Mouse (Mus musculus) MEL (cell line): ENCODE data around the gene Slc6a9. TPM values are rescaled to one million over a fixed set of nuclear protein-coding genes. Genes with fewer than 3 reads are reported as not detected.

Source experiments
- DNase-seq: peaks from one replicate; pipeline ENCODE4 v3.0.0; 2011; ENCODE audit warnings: low read depth, low spot score
- H3K27ac ChIP-seq: 2 replicates; pipeline ENCODE4 v1.5.1; 2012; ENCODE audit warnings: low read depth, mild to moderate bottlenecking, control low read depth, low read length, moderate library complexity; ENCODE audit not compliant: control insufficient read depth
- H3K27me3 ChIP-seq, 2 experiments: fragments of 150-350 bp in 1 of 2; sonication (generic) in 1 of 2; 2 replicates each; pipeline ENCODE4 v1.6.1; 2012; ENCODE audit warnings: low read length in 2 of 2, mild to moderate bottlenecking in 2 of 2, improper control_type of control experiment in 1 of 2, moderate library complexity in 1 of 2; ENCODE audit not compliant: insufficient read depth in 2 of 2, control insufficient read depth in 1 of 2
- H3K36me3 ChIP-seq, 2 experiments: 2 replicates each; pipeline ENCODE4 v1.6.1; 2012 to 2014; ENCODE audit warnings: low read length in 2 of 2, improper control_type of control experiment in 1 of 2, inconsistent platforms in 1 of 2, mild to moderate bottlenecking in 1 of 2; ENCODE audit not compliant: insufficient read depth in 2 of 2, control insufficient read depth in 1 of 2
- H3K4me1 ChIP-seq, 2 experiments: fragments of 150-350 bp in 1 of 2; sonication (generic) in 1 of 2; 2 replicates each; pipeline ENCODE4 v1.6.1; 2012; ENCODE audit warnings: low read length in 2 of 2, improper control_type of control experiment in 1 of 2, mild to moderate bottlenecking in 1 of 2; ENCODE audit not compliant: insufficient read depth in 2 of 2, control insufficient read depth in 1 of 2
- H3K4me3 ChIP-seq, 2 experiments: fragments of 150-350 bp in 1 of 2; sonication (generic) in 1 of 2; 2 replicates each; pipeline ENCODE4 v1.5.1; 2012; ENCODE audit warnings: low read depth in 2 of 2, low read length in 2 of 2, mild to moderate bottlenecking in 2 of 2, moderate library complexity in 2 of 2, control low read depth in 1 of 2, improper control_type of control experiment in 1 of 2; ENCODE audit not compliant: control insufficient read depth in 1 of 2, insufficient read depth in 1 of 2
- H3K79me2 ChIP-seq: 2 replicates; pipeline ENCODE4 v1.6.1; 2012; ENCODE audit warnings: mild to moderate bottlenecking, low read length, moderate library complexity; ENCODE audit not compliant: control insufficient read depth, poor library complexity, insufficient read depth
- H3K9ac ChIP-seq: 2 replicates; pipeline ENCODE4 v1.6.1; 2012; ENCODE audit warnings: low read depth, mild to moderate bottlenecking, control low read depth, low read length, moderate library complexity; ENCODE audit not compliant: control insufficient read depth, poor library complexity, severe bottlenecking
- H3K9me3 ChIP-seq: fragments of 150-350 bp; sonication (generic); replicated peaks from 2 replicates; pipeline ENCODE4 v1.6.1; 2012; ENCODE audit warnings: mild to moderate bottlenecking, low read length, improper control_type of control experiment, moderate library complexity; ENCODE audit not compliant: insufficient read depth
- BHLHE40 ChIP-seq: IDR thresholded peaks from 2 replicates; pipeline ENCODE4 v1.6.1; 2012; ENCODE audit warnings: low read depth, mild to moderate bottlenecking, inconsistent platforms, low read length, improper control_type of control experiment, borderline replicate concordance
- CHD1 ChIP-seq: IDR thresholded peaks from 2 replicates; pipeline ENCODE4 v1.6.1; 2012; ENCODE audit warnings: low read depth, mild to moderate bottlenecking, inconsistent platforms, low read length, improper control_type of control experiment
- EP300 ChIP-seq, 2 experiments: IDR thresholded peaks; 2 replicates each; pipeline ENCODE4 v1.6.1; 2011; ENCODE audit warnings: improper control_type of control experiment in 2 of 2, low read length in 2 of 2, low read depth in 1 of 2, mild to moderate bottlenecking in 1 of 2
- ETS1 ChIP-seq: IDR thresholded peaks from 2 replicates; pipeline ENCODE4 v1.6.1; 2012; ENCODE audit warnings: low read depth, mild to moderate bottlenecking, inconsistent platforms, low read length, improper control_type of control experiment, moderate library complexity
- GABPA ChIP-seq: IDR thresholded peaks from 2 replicates; pipeline ENCODE4 v1.6.1; 2012; ENCODE audit warnings: low read depth, mild to moderate bottlenecking, inconsistent platforms, low read length, improper control_type of control experiment, moderate library complexity
- GATA1 ChIP-seq: IDR thresholded peaks from 2 replicates; pipeline ENCODE4 v1.6.1; 2011; ENCODE audit warnings: low read depth, low read length, improper control_type of control experiment
- HCFC1 ChIP-seq: IDR thresholded peaks from 2 replicates; pipeline ENCODE4 v1.6.1; 2012; ENCODE audit warnings: low read depth, mild to moderate bottlenecking, inconsistent platforms, low read length, improper control_type of control experiment, moderate library complexity
- JUND ChIP-seq: IDR thresholded peaks from 2 replicates; pipeline ENCODE4 v1.6.1; 2011; ENCODE audit warnings: low read depth, mild to moderate bottlenecking, improper control_type of control experiment, low read length
- KAT2A ChIP-seq: conservative IDR thresholded peaks from 2 replicates; pipeline ENCODE4 v1.6.1; 2012; ENCODE audit warnings: low read depth, low read length, improper control_type of control experiment, inconsistent platforms
- MAFK ChIP-seq: IDR thresholded peaks from 2 replicates; pipeline ENCODE4 v1.6.1; 2011; ENCODE audit warnings: low read depth, mild to moderate bottlenecking, low read length, improper control_type of control experiment, borderline replicate concordance
- MAX ChIP-seq: IDR thresholded peaks from 2 replicates; pipeline ENCODE4 v1.6.1; 2011; ENCODE audit warnings: low read length, improper control_type of control experiment
- MAZ ChIP-seq: IDR thresholded peaks from 2 replicates; pipeline ENCODE4 v1.6.1; 2012; ENCODE audit warnings: low read depth, mild to moderate bottlenecking, inconsistent platforms, low read length, improper control_type of control experiment
- MXI1 ChIP-seq: IDR thresholded peaks from 2 replicates; pipeline ENCODE4 v1.6.1; 2011; ENCODE audit warnings: mild to moderate bottlenecking, low read depth, low read length, improper control_type of control experiment
- MYB ChIP-seq: IDR thresholded peaks from 2 replicates; pipeline ENCODE4 v1.6.1; 2011; ENCODE audit warnings: mild to moderate bottlenecking, low read depth, low read length, improper control_type of control experiment
- POLR2AphosphoS2 ChIP-seq: IDR thresholded peaks from 2 replicates; pipeline ENCODE4 v1.6.1; 2011; ENCODE audit warnings: low read length, improper control_type of control experiment
- RAD21 ChIP-seq: IDR thresholded peaks from 2 replicates; pipeline ENCODE4 v1.6.1; 2011; ENCODE audit warnings: mild to moderate bottlenecking, low read depth, low read length, improper control_type of control experiment
- SIN3A ChIP-seq: IDR thresholded peaks from 2 replicates; pipeline ENCODE4 v1.6.1; 2012; ENCODE audit warnings: low read length, improper control_type of control experiment, inconsistent platforms
- TBP ChIP-seq: IDR thresholded peaks from 2 replicates; pipeline ENCODE4 v1.8.0; 2011; ENCODE audit warnings: low read depth, low read length, improper control_type of control experiment
- UBTF ChIP-seq: IDR thresholded peaks from 2 replicates; pipeline ENCODE4 v1.6.1; 2012; ENCODE audit warnings: low read depth, mild to moderate bottlenecking, inconsistent platforms, low read length, improper control_type of control experiment, moderate library complexity, borderline replicate concordance; ENCODE audit not compliant: insufficient read depth
- USF2 ChIP-seq, 2 experiments: IDR thresholded peaks; 2 replicates each; pipeline ENCODE4 v1.6.1; 2011 to 2012; ENCODE audit warnings: improper control_type of control experiment in 2 of 2, low read length in 2 of 2, borderline replicate concordance in 1 of 2, inconsistent platforms in 1 of 2, low read depth in 1 of 2, mild to moderate bottlenecking in 1 of 2; ENCODE audit not compliant: insufficient read depth in 1 of 2
- ZC3H11A ChIP-seq: IDR thresholded peaks from 2 replicates; pipeline ENCODE4 v1.6.1; 2012; ENCODE audit warnings: low read depth, mild to moderate bottlenecking, inconsistent platforms, low read length, improper control_type of control experiment
- ZKSCAN1 ChIP-seq: IDR thresholded peaks from 2 replicates; pipeline ENCODE4 v1.6.1; 2012; ENCODE audit warnings: low read depth, mild to moderate bottlenecking, inconsistent platforms, low read length, improper control_type of control experiment, moderate library complexity
- ZMIZ1 ChIP-seq: IDR thresholded peaks from 2 replicates; pipeline ENCODE4 v1.6.1; 2012; ENCODE audit warnings: low read depth, mild to moderate bottlenecking, inconsistent platforms, low read length, improper control_type of control experiment, moderate library complexity
- polyA plus RNA-seq, 2 experiments: library from polyadenylated mRNA; stranded (reverse) in 1 of 2; unstranded in 1 of 2; fragments of >175 nt in 1 of 2; fragments of >200 nt in 1 of 2; gene quantifications; 2 replicates each; pipeline versions ENCODE4 v1.2.1 to v1.2.4; 2012; ENCODE audit warnings: low replicate concordance in 2 of 2, low read depth in 1 of 2; ENCODE audit not compliant: insufficient read length in 2 of 2, insufficient read depth in 1 of 2, missing spikeins in 1 of 2
- total RNA-seq: library from RNA; depleted of rRNA; stranded (reverse); fragments of 300-350 nt; gene quantifications from 2 replicates; pipeline ENCODE4 v1.2.3, GENCODE M21; 2012

Gene Slc6a9
- total and polyA plus RNA-seq, 3 experiments = 3.2 to 21.2 TPM; not detected in 1

GRCm38 (mm10) chr4:117895339-117895738 is 61.0 kb downstream of the Slc6a9 start:
- H3K9me3 ChIP-seq = no peaks in the 10 kb centered on the region
- peaks cover 10% of the 10 kb centered on the region for H3K79me2 ChIP-seq
- H3K27me3 ChIP-seq = no peaks in the 10 kb centered on the region
- no peak for TF ChIP-seq ZKSCAN1
- TF ChIP-seq USF2 (IDR thresholded peaks at IDR 0.05; ENCODE audit: borderline replicate concordance in 1 of 2, insufficient read depth in 1 of 2, low read depth in 1 of 2, low read length in 2 of 2) = no peak
- TF ChIP-seq UBTF = no peak
- TF ChIP-seq POLR2AphosphoS2 = no peak
- no peak for TF ChIP-seq ETS1
- TF ChIP-seq EP300 (IDR thresholded peaks at IDR 0.05; ENCODE audit: low read depth in 1 of 2, low read length in 2 of 2) = no peak
- TF ChIP-seq MYB = no peak
- no peak overlapping the region for H3K9ac ChIP-seq
- no peak overlapping the region for H3K4me3 ChIP-seq
- H3K27ac ChIP-seq = no peak overlapping the region
- H3K36me3 ChIP-seq = no peaks in the 10 kb centered on the region
- peaks cover 0 to 4% of the 10 kb centered on the region in 2 experiments; a peak in 2 of 4 replicates for H3K4me1 ChIP-seq
- no peak for DNase-seq

DNA sequence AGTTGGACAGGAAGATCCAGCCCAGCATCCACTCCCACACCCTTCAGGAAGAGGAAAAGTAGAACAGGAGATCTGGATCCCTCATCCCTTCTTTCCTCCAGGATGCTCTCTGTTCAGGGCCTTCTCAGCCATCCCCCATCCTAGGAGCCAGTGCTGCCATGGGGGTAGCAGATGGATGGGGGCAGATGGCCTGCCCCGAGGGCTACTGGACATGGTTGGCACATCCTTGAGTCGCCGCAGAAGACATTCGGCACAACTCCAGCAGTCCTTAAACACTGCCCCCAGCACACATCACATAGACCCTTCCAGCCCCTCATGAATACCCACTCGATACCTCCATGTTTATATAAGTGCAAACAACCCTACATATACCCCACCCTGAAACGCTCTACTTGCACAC is 61.7 kb downstream of the Slc6a9 start:
- no peak overlapping the region for H3K27ac ChIP-seq
- H3K4me3 ChIP-seq = no peak overlapping the region
- no peak for TF ChIP-seq HCFC1
- no peak for TF ChIP-seq POLR2AphosphoS2
- TF ChIP-seq RAD21 = no peak
- no peaks in the 10 kb centered on the region for H3K9me3 ChIP-seq
- no peak overlapping the region for H3K9ac ChIP-seq
- H3K27me3 ChIP-seq = no peaks in the 10 kb centered on the region
- H3K79me2 ChIP-seq = peaks cover 7% of the 10 kb centered on the region
- no peak for DNase-seq
- no peaks in the 10 kb centered on the region for H3K36me3 ChIP-seq
- H3K4me1 ChIP-seq = peaks cover 0 to 2% of the 10 kb centered on the region in 2 experiments; a peak in 2 of 4 replicates

GRCm38 (mm10) chr4:117898111-117898510 is 63.8 kb downstream of the Slc6a9 start:
- no peak for DNase-seq
- H3K79me2 ChIP-seq = no peaks in the 10 kb centered on the region
- H3K9ac ChIP-seq = no peak overlapping the region
- H3K36me3 ChIP-seq = peaks cover 0 to 4% of the 10 kb centered on the region in 2 experiments; a peak in 1 of 4 replicates
- H3K4me3 ChIP-seq = no peak overlapping the region
- TF ChIP-seq MXI1 (no peak), ZMIZ1 (no peak), POLR2AphosphoS2 (no peak), EP300 (IDR thresholded peaks at IDR 0.05; ENCODE audit: low read depth in 1 of 2, low read length in 2 of 2) (no peak), ETS1 (no peak), JUND (no peak), CHD1 (no peak), UBTF (no peak), MAFK (no peak), GATA1 (no peak), KAT2A (no peak), ZC3H11A (no peak), BHLHE40 (no peak), MAX (no peak), MAZ (no peak), TBP (no peak), GABPA (no peak), SIN3A (no peak), ZKSCAN1 (no peak)
- no peaks in the 10 kb centered on the region for H3K4me1 ChIP-seq
- no peaks in the 10 kb centered on the region for H3K9me3 ChIP-seq
- H3K27me3 ChIP-seq = no peaks in the 10 kb centered on the region
- H3K27ac ChIP-seq = no peak overlapping the region
